Mouse (Mus musculus): Measurements from ENCODE around the gene Git1. TPM values are rescaled to one million over a fixed set of nuclear protein-coding genes. Genes with fewer than 3 reads are reported as not detected.
"Not testable (repeated sequence)": the region's sequence is repeated elsewhere in the genome, so short reads cannot be mapped to it uniquely, and the experiment has no call there.

The Git1 gene
- polyA plus RNA-seq, 1 experiment, result 119 TPM

- Histone ChIP-seq H3K36me3 (ENCODE audit: control insufficient read depth, insufficient read depth, low read length) (no peaks in the 10 kb centered on the region), H3K4me1 (ENCODE audit: control insufficient read depth, insufficient read depth, insufficient read length, low read length) (peaks cover 24% of the 10 kb centered on the region), H3K4me3 (ENCODE audit: low read depth, low read length) (no peak within 1 kb of the TSS), H3K27me3 (ENCODE audit: control insufficient read depth, insufficient read depth, low read length) (no peaks in the 10 kb centered on the region; the same call in 1 of the 2 replicates), H3K27ac (ENCODE audit: insufficient read depth, low read depth, low read length) (peak within 1 kb of the TSS; percentile 48)
- WGBS, result 67% methylated on average over 5 of the region's 5 CpGs
- TF ChIP-seq CTCF (IDR thresholded peaks at IDR 0.05; ENCODE audit: extremely low read depth, insufficient read length, insufficient replicate concordance, low read depth, low read length), result no peak
- TF ChIP-seq POLR2A (IDR thresholded peaks at IDR 0.05; ENCODE audit: low read depth, low read length), result no peak
Observed at GRCm38 (mm10) chr11:77519043-77519442, 25.7 kb downstream of the Git1 start, which contains the start of gene Gm10392. TSS of gene Gm10392 (minus strand) at chr11:77519198.

GRCm38 (mm10) chr11:77520601-77521529, 27.5 kb downstream of the Git1 start:
- 64% methylated on average over 5 of the region's 5 CpGs for WGBS
- Histone ChIP-seq H3K36me3 (ENCODE audit: control insufficient read depth, insufficient read depth, low read length) (no peaks in the 10 kb centered on the region), H3K27ac (ENCODE audit: insufficient read depth, low read depth, low read length) (no peak overlapping the region), H3K4me3 (ENCODE audit: low read depth, low read length) (no peak overlapping the region), H3K27me3 (ENCODE audit: control insufficient read depth, insufficient read depth, low read length) (no peaks in the 10 kb centered on the region), H3K4me1 (ENCODE audit: control insufficient read depth, insufficient read depth, insufficient read length, low read length) (peaks cover 10% of the 10 kb centered on the region)
- no peak for TF ChIP-seq POLR2A (IDR thresholded peaks at IDR 0.05; ENCODE audit: low read depth, low read length)

GRCm38 (mm10) chr11:77525804-77526486, 32.6 kb downstream of the Git1 start:
- H3K4me1 ChIP-seq (ENCODE audit: control insufficient read depth, insufficient read depth, insufficient read length, low read length), result no peaks in the 10 kb centered on the region
- H3K36me3 ChIP-seq (ENCODE audit: control insufficient read depth, insufficient read depth, low read length), result no peaks in the 10 kb centered on the region
- no peak overlapping the region for H3K27ac ChIP-seq (ENCODE audit: insufficient read depth, low read depth, low read length)
- 79% methylated on average over 3 of the region's 3 CpGs for whole genome bisulfite sequencing
- TF ChIP-seq CTCF (IDR thresholded peaks at IDR 0.05; ENCODE audit: extremely low read depth, insufficient read length, insufficient replicate concordance, low read depth, low read length), result no peak
- no peak for TF ChIP-seq POLR2A (IDR thresholded peaks at IDR 0.05; ENCODE audit: low read depth, low read length)
- H3K27me3 ChIP-seq (ENCODE audit: control insufficient read depth, insufficient read depth, low read length), result no peaks in the 10 kb centered on the region
- H3K4me3 ChIP-seq (ENCODE audit: low read depth, low read length), result no peak overlapping the region

- not testable (repeated sequence) for H3K4me3 ChIP-seq (ENCODE audit: low read depth, low read length); H3K27me3 ChIP-seq (ENCODE audit: control insufficient read depth, insufficient read depth, low read length); H3K36me3 ChIP-seq (ENCODE audit: control insufficient read depth, insufficient read depth, low read length); H3K4me1 ChIP-seq (ENCODE audit: control insufficient read depth, insufficient read depth, insufficient read length, low read length); H3K27ac ChIP-seq (ENCODE audit: insufficient read depth, low read depth, low read length)
- 90% methylated on average over 3 of the region's 3 CpGs for WGBS
Observed at GRCm38 (mm10) chr11:77528420-77528819, 35.1 kb downstream of the Git1 start.

- no peak for TF ChIP-seq POLR2A (IDR thresholded peaks at IDR 0.05; ENCODE audit: low read depth, low read length)
- TF ChIP-seq CTCF (IDR thresholded peaks at IDR 0.05; ENCODE audit: extremely low read depth, insufficient read length, insufficient replicate concordance, low read depth, low read length), result no peak
- Histone ChIP-seq H3K4me3 (ENCODE audit: low read depth, low read length) (no peak overlapping the region), H3K27ac (ENCODE audit: insufficient read depth, low read depth, low read length) (no peak overlapping the region), H3K27me3 (ENCODE audit: control insufficient read depth, insufficient read depth, low read length) (no peaks in the 10 kb centered on the region), H3K4me1 (ENCODE audit: control insufficient read depth, insufficient read depth, insufficient read length, low read length) (no peaks in the 10 kb centered on the region), H3K36me3 (ENCODE audit: control insufficient read depth, insufficient read depth, low read length) (0 out of 2 replicates have a peak, but pooled peaks cover 2% of the 10 kb centered on the region)
- WGBS, result 59% methylated on average over 3 of the region's 3 CpGs
Observed at GRCm38 (mm10) chr11:77529644-77530043, 36.3 kb downstream of the Git1 start.

GRCm38 (mm10) chr11:77530862-77531261, 37.5 kb downstream of the Git1 start:
- Histone ChIP-seq H3K36me3 (ENCODE audit: control insufficient read depth, insufficient read depth, low read length) (0 out of 2 replicates have a peak, but pooled peaks cover 2% of the 10 kb centered on the region), H3K27me3 (ENCODE audit: control insufficient read depth, insufficient read depth, low read length) (no peaks in the 10 kb centered on the region), H3K4me3 (ENCODE audit: low read depth, low read length) (no peak overlapping the region), H3K4me1 (ENCODE audit: control insufficient read depth, insufficient read depth, insufficient read length, low read length) (no peaks in the 10 kb centered on the region), H3K27ac (ENCODE audit: insufficient read depth, low read depth, low read length) (no peak overlapping the region)
- WGBS, result 83% methylated on average over 2 of the region's 2 CpGs
- no peak for TF ChIP-seq POLR2A (IDR thresholded peaks at IDR 0.05; ENCODE audit: low read depth, low read length)
- TF ChIP-seq CTCF (IDR thresholded peaks at IDR 0.05; ENCODE audit: extremely low read depth, insufficient read length, insufficient replicate concordance, low read depth, low read length), result no peak

GRCm38 (mm10) chr11:77532202-77532846, 39.0 kb downstream of the Git1 start:
- TF ChIP-seq POLR2A (IDR thresholded peaks at IDR 0.05; ENCODE audit: low read depth, low read length) (no peak), CTCF (IDR thresholded peaks at IDR 0.05; ENCODE audit: extremely low read depth, insufficient read length, insufficient replicate concordance, low read depth, low read length) (no peak)
- H3K27me3 ChIP-seq (ENCODE audit: control insufficient read depth, insufficient read depth, low read length), result no peaks in the 10 kb centered on the region
- H3K27ac ChIP-seq (ENCODE audit: insufficient read depth, low read depth, low read length), result no peak overlapping the region
- H3K4me3 ChIP-seq (ENCODE audit: low read depth, low read length), result no peak overlapping the region
- H3K4me1 ChIP-seq (ENCODE audit: control insufficient read depth, insufficient read depth, insufficient read length, low read length), result no peaks in the 10 kb centered on the region
- peaks cover 6% of the 10 kb centered on the region for H3K36me3 ChIP-seq (ENCODE audit: control insufficient read depth, insufficient read depth, low read length)
- WGBS, result 75% methylated on average over 4 of the region's 4 CpGs

Measured in small intestine, adult 2 months (tissue).